Mouse (Mus musculus) adrenal gland (tissue): ENCODE data around the gene Oxct2a.

Source experiments
- intact Hi-C: fragments of 180-260 bp; cut with DNase I; formaldehyde crosslinking; loops from one replicate; pipeline ENCODE4 v1.15.1; 2025

Oxct2a gene

DNA sequence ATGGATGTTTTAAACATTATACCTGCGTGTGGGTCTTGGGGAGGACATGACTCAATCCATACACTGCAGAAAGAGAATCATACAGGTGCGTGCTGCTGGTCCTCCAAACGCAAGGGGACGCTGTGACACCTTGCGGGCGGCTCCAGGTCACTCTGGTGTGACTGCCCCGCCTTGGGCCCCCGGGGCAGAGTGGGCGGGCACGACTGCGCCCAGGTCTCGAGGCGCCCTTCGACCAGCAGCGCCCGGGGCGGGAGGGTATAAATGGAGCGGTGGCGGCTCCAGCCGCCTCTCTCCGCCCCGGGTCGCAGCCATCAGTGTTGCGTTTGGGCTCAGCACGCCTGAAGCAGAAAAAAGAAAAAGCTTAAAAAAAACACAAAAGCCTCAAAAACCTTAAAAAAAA lies 40.9 kb downstream of the Oxct2a start:
- intact Hi-C loops, result no loop called here

DNA sequence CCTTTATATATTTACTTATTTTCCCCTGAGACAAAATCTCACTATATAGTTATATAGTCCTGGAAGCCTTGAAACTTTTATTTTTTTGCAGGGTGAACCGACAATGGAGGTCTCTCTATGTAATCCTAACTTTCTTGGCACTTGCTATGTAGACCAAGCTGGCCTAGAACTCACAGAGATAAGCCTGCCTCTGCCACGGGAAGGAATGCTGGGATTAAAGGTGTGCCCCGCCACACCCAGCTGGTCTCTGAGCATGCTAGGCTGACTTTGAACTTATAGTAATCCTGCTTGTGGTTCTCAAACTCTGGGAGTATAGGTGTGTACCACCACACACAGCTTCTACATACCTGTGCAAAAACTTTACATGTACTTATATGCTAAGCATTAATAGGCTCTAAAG lies 43.3 kb downstream of the Oxct2a start:
- intact Hi-C loops, result no loop called here
